Mouse (Mus musculus) adrenal gland, postnatal 4 days (tissue): ENCODE results near the gene 1810055G02Rik. TPM values are rescaled to one million over a fixed set of nuclear protein-coding genes. Genes with fewer than 3 reads are reported as not detected.

ENCODE experiments used
- DNase-seq, 2 experiments: peaks; one replicate each; pipeline ENCODE4 v3.0.0; 2021 to 2022; ENCODE audit warnings: low spot score in 2 of 2, mixed read lengths in 2 of 2
- long read RNA-seq, 2 experiments: library from polyadenylated mRNA; stranded (forward); transcript quantifications; one replicate each; pipeline ENCODE4 v2.0.0; 2021
- total RNA-seq, 2 experiments: library from RNA; stranded (reverse); gene quantifications; 2 replicates each; pipeline ENCODE4 v1.2.3; 2021

The 1810055G02Rik gene
- total RNA-seq, result 10 to 100 TPM; 23.7 to 23.9 TPM
- long read RNA-seq, experiment 1, partial matches to known transcripts, result 1 of 10 reads
- long read RNA-seq, experiment 1, other reads (novel, unspliced or antisense), result 1 of 10 reads
- long read RNA-seq, experiment 2, transcript 1810055G02Rik-201 (4 exons, 1,882 nt), result major isoform, 9 of 12 reads
- long read RNA-seq, experiment 2, partial matches to known transcripts, result 1 of 12 reads
- long read RNA-seq, experiment 2, other reads (novel, unspliced or antisense), result 1 of 12 reads

GRCm38 (mm10) chr19:3708078-3709012 lies at the start of gene 1810055G02Rik:
Gene 1810055G02Rik (plus strand): TSS chr19:3708293.
- peak; percentile 97 to 98 for DNase-seq

- no peak for DNase-seq
Observed at GRCm38 (mm10) chr19:3665510-3665909, 42.6 kb upstream of the 1810055G02Rik start.

GRCm38 (mm10) chr19:3666632-3667031 lies 41.5 kb upstream of the 1810055G02Rik start:
- no peak for DNase-seq

GRCm38 (mm10) chr19:3667155-3667895 lies 40.8 kb upstream of the 1810055G02Rik start:
- DNase-seq, result no peak

GRCm38 (mm10) chr19:3667979-3668378 lies 40.1 kb upstream of the 1810055G02Rik start:
- DNase-seq, result no peak

GRCm38 (mm10) chr19:3668551-3668950 lies 39.5 kb upstream of the 1810055G02Rik start:
- DNase-seq, result no peak

- no peak for DNase-seq
Observed at GRCm38 (mm10) chr19:3669100-3669499, 39.0 kb upstream of the 1810055G02Rik start.

GRCm38 (mm10) chr19:3673149-3673548 lies 34.9 kb upstream of the 1810055G02Rik start:
- DNase-seq, result no peak

- no peak for DNase-seq
Observed at GRCm38 (mm10) chr19:3674122-3674855, 33.8 kb upstream of the 1810055G02Rik start.

GRCm38 (mm10) chr19:3680732-3681131 lies 27.4 kb upstream of the 1810055G02Rik start:
- no peak for DNase-seq

- peak in 1 of 2 experiments; percentile 39 for DNase-seq
Observed at GRCm38 (mm10) chr19:3681310-3681934, 26.7 kb upstream of the 1810055G02Rik start.

- no peak for DNase-seq
Observed at GRCm38 (mm10) chr19:3684414-3684813, 23.7 kb upstream of the 1810055G02Rik start.

GRCm38 (mm10) chr19:3684957-3685580 lies 23.0 kb upstream of the 1810055G02Rik start:
- no peak for DNase-seq

- no peak for DNase-seq
Observed at GRCm38 (mm10) chr19:3685611-3686214, 22.4 kb upstream of the 1810055G02Rik start.

GRCm38 (mm10) chr19:3686215-3686894 lies 21.7 kb upstream of the 1810055G02Rik start, which contains the start of gene Lrp5:
Gene Lrp5 (minus strand): TSS chr19:3686564.
- peak in 1 of 2 experiments; percentile 33 for DNase-seq

- DNase-seq, result no peak
Observed at GRCm38 (mm10) chr19:3687676-3688171, 20.4 kb upstream of the 1810055G02Rik start.

GRCm38 (mm10) chr19:3691337-3691736 lies 16.8 kb upstream of the 1810055G02Rik start:
- no peak for DNase-seq

- DNase-seq, result no peak
Observed at GRCm38 (mm10) chr19:3692414-3693145, 15.5 kb upstream of the 1810055G02Rik start.
